8 mouse cellular contexts compared by ENCODE assay signal in the genomic region with DNA sequence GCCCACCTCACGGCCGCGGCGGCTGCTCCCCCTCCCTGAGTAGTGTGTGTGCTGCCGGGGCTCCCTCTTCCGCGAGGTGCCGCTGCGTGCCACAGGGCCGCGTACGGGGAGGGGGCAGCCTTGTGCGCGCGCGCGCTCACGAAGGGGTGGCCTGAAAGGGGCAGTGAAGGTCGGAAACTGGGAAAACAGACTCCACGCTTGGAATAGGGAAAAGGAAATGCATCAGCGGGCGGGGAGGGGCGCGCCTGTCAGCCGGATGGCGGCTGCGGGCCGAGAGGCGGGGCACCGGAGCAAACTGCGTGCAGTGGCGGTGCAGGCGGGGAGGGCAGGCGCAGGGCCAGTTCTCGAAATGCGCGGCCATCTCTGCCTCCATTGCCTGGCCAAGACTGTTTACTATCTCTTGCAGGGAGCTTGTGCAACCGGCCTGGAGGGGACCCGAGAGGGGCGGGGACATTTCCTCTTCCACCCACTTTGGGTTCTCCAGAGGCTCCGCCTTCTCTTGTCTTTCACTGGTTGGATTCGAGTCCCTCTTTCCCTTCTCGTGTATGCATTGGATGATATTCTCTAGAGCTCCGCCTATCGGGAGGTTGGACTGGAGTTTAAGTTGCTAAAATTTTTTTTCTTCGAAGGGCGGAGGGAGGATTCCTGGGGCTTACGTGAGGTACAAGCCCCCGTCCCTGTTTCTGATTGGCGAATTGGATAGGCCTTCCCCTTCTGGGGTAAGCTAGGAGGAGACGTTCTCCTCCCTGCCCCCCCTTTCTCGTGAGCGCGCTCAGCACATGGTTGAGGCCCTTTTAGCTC. TPM values are rescaled to one million over a fixed set of nuclear protein-coding genes. Genes with fewer than 3 reads are reported as not detected.
DNase-seq lines count a peak whose midpoint lies in the region; ATAC-seq and TF ChIP-seq lines count a peak whose summit lies in the region.

No protein-coding gene starts in this region.

- peak overlapping the region; percentile 91 for H3K4me2 ChIP-seq in lung, postnatal 0 days (replicated peaks; ENCODE audit: low read depth, low read length)

- TF ChIP-seq CTCF in lung, postnatal 0 days (IDR thresholded peaks at IDR 0.05): peak; percentile 81

- WGBS in hindbrain, embryonic 10.5 days: under 1% methylated on average over 54 of the region's 54 CpGs
- WGBS in lung, postnatal 0 days: 0% methylated on average over 47 of the region's 54 CpGs

- peak; percentile 99 for DNase-seq in MN1 (ENCODE audit: low spot score)
- DNase-seq in cerebellum, adult 9-10 months: peak; percentile 100
- DNase-seq in hindbrain, embryonic 10.5 days (ENCODE audit: low spot score): peak; percentile 96
- peak; percentile 100 for DNase-seq in layer of hippocampus, adult 9-11 months
- peak; percentile 100 for DNase-seq in lung, postnatal 0 days (ENCODE audit: low spot score)
- peak; percentile 88 for DNase-seq in ovary, postnatal 14 days (ENCODE audit: low spot score)
- DNase-seq in thymus, postnatal 14 days: peak; percentile 98

- TF ChIP-seq EP300 in lung, postnatal 0 days (IDR thresholded peaks at IDR 0.05): peak; percentile 71

- H3K9me3 ChIP-seq in hindbrain, embryonic 10.5 days: no peaks in the 10 kb centered on the region
- H3K9me3 ChIP-seq in lung, postnatal 0 days (ENCODE audit: low read length): no peaks in the 10 kb centered on the region

- H3K27ac ChIP-seq in hindbrain, embryonic 10.5 days: peak overlapping the region; percentile 95
- peak overlapping the region; percentile 91 for H3K27ac ChIP-seq in lung, postnatal 0 days (ENCODE audit: low read length)

- no peaks in the 10 kb centered on the region for H3K36me3 ChIP-seq in hindbrain, embryonic 10.5 days
- H3K36me3 ChIP-seq in lung, postnatal 0 days (ENCODE audit: insufficient read depth, low read length): no peaks in the 10 kb centered on the region

- peak overlapping the region; percentile 92 for H3K4me3 ChIP-seq in hindbrain, embryonic 10.5 days
- H3K4me3 ChIP-seq in lung, postnatal 0 days (ENCODE audit: low read depth, low read length): peak overlapping the region; percentile 79

- H3K9ac ChIP-seq in lung, postnatal 0 days (replicated peaks; ENCODE audit: low read depth): peak overlapping the region; percentile 68

- peaks cover 38% of the 10 kb centered on the region for H3K4me1 ChIP-seq in hindbrain, embryonic 10.5 days (replicated peaks)
- H3K4me1 ChIP-seq in lung, postnatal 0 days (ENCODE audit: insufficient read depth, low read depth, low read length): peaks cover 3% of the 10 kb centered on the region; the same call in 1 of the 2 replicates

- no peaks in the 10 kb centered on the region for H3K27me3 ChIP-seq in hindbrain, embryonic 10.5 days (ENCODE audit: insufficient read depth, poor library complexity, severe bottlenecking)
- H3K27me3 ChIP-seq in lung, postnatal 0 days (replicated peaks; ENCODE audit: insufficient read depth, low read length): no peaks in the 10 kb centered on the region

- ATAC-seq in frontal cortex, adult (ENCODE audit: low TSS enrichment): peak; percentile 53
- ATAC-seq in lung, postnatal 0 days: peak; percentile 70

RNA-seq across cellular contexts. Expression of gene Sin3a, which starts 1.3 kb away (rescaled TPM):
- 46.7 and 51.0 TPM in 2 replicates for polyA plus RNA-seq in hindbrain, embryonic 10.5 days (2016; fragmentation: Nextera tagmentation; extraction: Ambion mirVana)
- polyA plus RNA-seq in lung, postnatal 0 days (2015; fragmentation: Nextera tagmentation; extraction: Ambion mirVana): 14.3 and 17.5 TPM in 2 replicates

RNA-seq across cellular contexts. Expression of gene Man2c1, which starts 57.3 kb away (rescaled TPM):
- 58.7 and 62.5 TPM in 2 replicates for polyA plus RNA-seq in hindbrain, embryonic 10.5 days (2016; fragmentation: Nextera tagmentation; extraction: Ambion mirVana)
- 36.1 and 38.8 TPM in 2 replicates for polyA plus RNA-seq in lung, postnatal 0 days (2015; fragmentation: Nextera tagmentation; extraction: Ambion mirVana)

Comparison
In these comparisons a context has a peak if more than half of its experiments do, and no peak if none do; other contexts are left out.
1. Peak in every context shown above with its lines: DNase-seq, ATAC-seq, H3K4me3 ChIP-seq and H3K27ac ChIP-seq.